ENCODE assay signal across 8 mouse cellular contexts in the genomic region with DNA sequence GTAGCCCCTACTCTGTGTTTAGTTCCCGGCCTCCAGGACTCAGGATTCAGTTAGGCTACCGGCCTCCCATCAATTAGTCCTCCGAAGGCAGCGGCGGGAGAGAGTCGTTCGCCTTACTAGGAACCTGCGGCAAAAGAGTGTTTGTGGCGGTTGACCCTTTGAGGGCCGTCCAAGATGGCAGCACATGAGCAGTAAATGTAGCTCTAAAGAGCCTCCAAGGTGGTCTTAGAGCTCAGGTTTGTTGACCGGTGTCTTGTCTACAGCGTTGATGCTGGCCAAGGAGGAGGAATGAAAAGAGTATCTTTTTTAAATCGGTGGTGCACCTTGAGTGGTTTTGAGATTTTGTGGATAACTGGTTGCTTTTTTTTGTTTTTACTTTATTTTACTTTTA. TPM values are rescaled to one million over a fixed set of nuclear protein-coding genes. Genes with fewer than 3 reads are reported as not detected.
DNase-seq lines count a peak whose midpoint lies in the region; ATAC-seq and TF ChIP-seq lines count a peak whose summit lies in the region.

No protein-coding gene starts in this region.

- no peaks in the 10 kb centered on the region for H3K36me3 ChIP-seq in lung, embryonic 16.5 days (ENCODE audit: control insufficient read depth, insufficient read depth, low read length)
- no peaks in the 10 kb centered on the region for H3K36me3 ChIP-seq in forebrain, embryonic 11.5 days (ENCODE audit: control insufficient read depth, insufficient read depth, low read length)
- no peaks in the 10 kb centered on the region for H3K36me3 ChIP-seq in limb, embryonic 14.5 days (ENCODE audit: control insufficient read depth, insufficient read depth, low read length)

- peak overlapping the region; percentile 81 for H3K4me3 ChIP-seq in lung, embryonic 16.5 days (ENCODE audit: low read length)
- H3K4me3 ChIP-seq in forebrain, embryonic 11.5 days (ENCODE audit: low read depth, low read length) = peak overlapping the region; percentile 46
- H3K4me3 ChIP-seq in limb, embryonic 14.5 days (replicated peaks; ENCODE audit: low read length) = peak overlapping the region; percentile 62
- peak overlapping the region; percentile 67 for H3K4me3 ChIP-seq in olfactory bulb, adult 2 months (ENCODE audit: insufficient read depth, low read depth, low read length)

- no peak for DNase-seq in lung, postnatal 25 days (ENCODE audit: low spot score)
- DNase-seq in forebrain, embryonic 11.5 days (ENCODE audit: low spot score) = no peak
- DNase-seq in limb, embryonic 14.5 days (ENCODE audit: low spot score) = no peak
- DNase-seq in cerebellum, adult 18-20 months = no peak
- DNase-seq in layer of hippocampus, adult 11-12 months (ENCODE audit: low spot score) = no peak
- no peak for DNase-seq in spleen, adult 18-20 months

- TF ChIP-seq POLR2A in limb, embryonic 14.5 days (IDR thresholded peaks at IDR 0.05; ENCODE audit: borderline replicate concordance, extremely low read depth, insufficient read depth, insufficient read length) = no peak
- TF ChIP-seq POLR2A in olfactory bulb, adult 2 months (IDR thresholded peaks at IDR 0.05; ENCODE audit: insufficient read depth, low read depth, low read length) = no peak

- no peaks in the 10 kb centered on the region for H3K9me3 ChIP-seq in lung, embryonic 16.5 days (ENCODE audit: control insufficient read depth, low read length)
- no peaks in the 10 kb centered on the region for H3K9me3 ChIP-seq in forebrain, embryonic 11.5 days (ENCODE audit: control insufficient read depth, low read length)
- H3K9me3 ChIP-seq in limb, embryonic 14.5 days (ENCODE audit: control insufficient read depth, low read length) = no peaks in the 10 kb centered on the region

- H3K9ac ChIP-seq in lung, embryonic 16.5 days (ENCODE audit: low read length) = peak overlapping the region; percentile 90
- peak overlapping the region; percentile 72 for H3K9ac ChIP-seq in forebrain, embryonic 11.5 days (ENCODE audit: low read length)
- peak overlapping the region; percentile 92 for H3K9ac ChIP-seq in limb, embryonic 14.5 days (ENCODE audit: low read depth, low read length, severe bottlenecking)

- H3K4me1 ChIP-seq in lung, embryonic 16.5 days (replicated peaks; ENCODE audit: control insufficient read depth, insufficient read depth, low read length) = no peaks in the 10 kb centered on the region; the same call in 1 of the 2 replicates
- H3K4me1 ChIP-seq in forebrain, embryonic 11.5 days (replicated peaks; ENCODE audit: control insufficient read depth, insufficient read depth, low read length) = no peaks in the 10 kb centered on the region
- no peaks in the 10 kb centered on the region for H3K4me1 ChIP-seq in limb, embryonic 14.5 days (ENCODE audit: control insufficient read depth, insufficient read depth, low read length)
- no peaks in the 10 kb centered on the region for H3K4me1 ChIP-seq in olfactory bulb, adult 2 months (ENCODE audit: control insufficient read depth, insufficient read depth, low read length)

- peak; percentile 42 for ATAC-seq in lung, embryonic 16.5 days (ENCODE audit: low read depth)
- ATAC-seq in forebrain, embryonic 11.5 days (replicated peaks; ENCODE audit: low FRiP score) = peak; percentile 62; the same call in 1 of the 2 replicates
- ATAC-seq in limb, embryonic 14.5 days (ENCODE audit: low FRiP score, low read depth) = peak; percentile 48

- WGBS in lung, embryonic 16.5 days = 20% methylated on average over 13 of the region's 13 CpGs
- 19% methylated on average over 13 of the region's 13 CpGs for WGBS in forebrain, embryonic 11.5 days
- 24% methylated on average over 13 of the region's 13 CpGs for WGBS in limb, embryonic 14.5 days
- WGBS in olfactory bulb, adult 2 months = 15% methylated on average over 13 of the region's 13 CpGs

- peak overlapping the region; percentile 90 for H3K27ac ChIP-seq in lung, embryonic 16.5 days (ENCODE audit: low read length)
- peak overlapping the region; percentile 79; the same call in 1 of the 2 replicates for H3K27ac ChIP-seq in forebrain, embryonic 11.5 days (ENCODE audit: low read depth, low read length)
- H3K27ac ChIP-seq in limb, embryonic 14.5 days (replicated peaks; ENCODE audit: low read depth, low read length) = peak overlapping the region; percentile 88
- peak overlapping the region; percentile 61 for H3K27ac ChIP-seq in olfactory bulb, adult 2 months (ENCODE audit: insufficient read depth, low read depth, low read length)

- TF ChIP-seq CTCF in olfactory bulb, adult 2 months (IDR thresholded peaks at IDR 0.05; ENCODE audit: insufficient read depth, low read depth, low read length) = no peak

- H3K27me3 ChIP-seq in lung, embryonic 16.5 days (ENCODE audit: control insufficient read depth, insufficient read depth, low read depth, low read length) = no peaks in the 10 kb centered on the region
- H3K27me3 ChIP-seq in forebrain, embryonic 11.5 days (ENCODE audit: control insufficient read depth, insufficient read depth, low read length) = no peaks in the 10 kb centered on the region
- H3K27me3 ChIP-seq in limb, embryonic 14.5 days (ENCODE audit: control insufficient read depth, insufficient read depth, low read length) = no peaks in the 10 kb centered on the region

- peak overlapping the region; percentile 94 for H3K4me2 ChIP-seq in lung, embryonic 16.5 days (ENCODE audit: low read depth, low read length)
- H3K4me2 ChIP-seq in forebrain, embryonic 11.5 days (ENCODE audit: low read depth, low read length, severe bottlenecking) = peak overlapping the region; percentile 51
- peak overlapping the region; percentile 61 for H3K4me2 ChIP-seq in limb, embryonic 14.5 days (replicated peaks; ENCODE audit: low read depth, low read length, severe bottlenecking)

RNA-seq across cellular contexts. Expression of gene Fam228b, which starts 0.3 kb away (rescaled TPM):
- 2.6 and 2.8 TPM in 2 replicates for polyA plus RNA-seq in lung, embryonic 16.5 days (2015; fragmentation: Nextera tagmentation; extraction: Ambion mirVana)
- polyA plus RNA-seq in forebrain, embryonic 11.5 days (2014; fragmentation: Nextera tagmentation; extraction: Ambion mirVana) = 2.2 and 4.2 TPM in 2 replicates
- polyA plus RNA-seq in limb, embryonic 14.5 days (2012; rRNA removed) = 8.7 and 8.8 TPM in 2 replicates
- 4.8 TPM in 2 replicates for polyA plus RNA-seq in limb, embryonic 14.5 days (2014; fragmentation: Nextera tagmentation; extraction: Ambion mirVana)
- not detected in 2 replicates for polyA plus RNA-seq in olfactory bulb, adult 2 months (2012; ENCODE audit: insufficient read depth, insufficient read length, low replicate concordance, missing spikeins)

RNA-seq across cellular contexts. Expression of gene Pfn4, which starts 0.5 kb away (rescaled TPM):
- 2.0 and 2.3 TPM in 2 replicates for polyA plus RNA-seq in lung, embryonic 16.5 days (2015; fragmentation: Nextera tagmentation; extraction: Ambion mirVana)
- polyA plus RNA-seq in forebrain, embryonic 11.5 days (2014; fragmentation: Nextera tagmentation; extraction: Ambion mirVana) = 4.2 and 4.9 TPM in 2 replicates
- 2.4 and 2.7 TPM in 2 replicates for polyA plus RNA-seq in limb, embryonic 14.5 days (2012; rRNA removed)
- polyA plus RNA-seq in limb, embryonic 14.5 days (2014; fragmentation: Nextera tagmentation; extraction: Ambion mirVana) = 3.8 and 4.8 TPM in 2 replicates
- not detected in 2 replicates for polyA plus RNA-seq in olfactory bulb, adult 2 months (2012; ENCODE audit: insufficient read depth, insufficient read length, low replicate concordance, missing spikeins)

RNA-seq across cellular contexts. Expression of gene Fam228a, which starts 31.1 kb away (rescaled TPM):
- polyA plus RNA-seq in lung, embryonic 16.5 days (2015; fragmentation: Nextera tagmentation; extraction: Ambion mirVana) = 0.13 and 0.34 TPM in 2 replicates
- 0.65 and 0.97 TPM in 2 replicates for polyA plus RNA-seq in forebrain, embryonic 11.5 days (2014; fragmentation: Nextera tagmentation; extraction: Ambion mirVana)
- polyA plus RNA-seq in limb, embryonic 14.5 days (2012; rRNA removed) = 1.8 and 1.9 TPM in 2 replicates
- 0.55 and 0.77 TPM in 2 replicates for polyA plus RNA-seq in limb, embryonic 14.5 days (2014; fragmentation: Nextera tagmentation; extraction: Ambion mirVana)
- not detected in 2 replicates for polyA plus RNA-seq in olfactory bulb, adult 2 months (2012; ENCODE audit: insufficient read depth, insufficient read length, low replicate concordance, missing spikeins)

RNA-seq across cellular contexts. Expression of gene Sf3b6, which starts 48.0 kb away (rescaled TPM):
- polyA plus RNA-seq in lung, embryonic 16.5 days (2015; fragmentation: Nextera tagmentation; extraction: Ambion mirVana) = 161 and 180 TPM in 2 replicates
- 330 and 365 TPM in 2 replicates for polyA plus RNA-seq in forebrain, embryonic 11.5 days (2014; fragmentation: Nextera tagmentation; extraction: Ambion mirVana)
- polyA plus RNA-seq in limb, embryonic 14.5 days (2012; rRNA removed) = 103 and 179 TPM in 2 replicates
- polyA plus RNA-seq in limb, embryonic 14.5 days (2014; fragmentation: Nextera tagmentation; extraction: Ambion mirVana) = 307 and 310 TPM in 2 replicates
- not detected in 2 replicates for polyA plus RNA-seq in olfactory bulb, adult 2 months (2012; ENCODE audit: insufficient read depth, insufficient read length, low replicate concordance, missing spikeins)
